Mouse (Mus musculus): ENCODE data around the gene Mis12.

The Mis12 gene

GRCm38 (mm10) chr11:71019201-71020068 is at the start of gene Mis12, which contains the start of gene Derl2:
TSS of gene Mis12 (plus strand) at chr11:71019611.
TSS of gene Derl2 (minus strand) at chr11:71019841.
- DNase-seq (ENCODE audit: low read depth, low spot score): peak; percentile 99

- peak; percentile 97 for DNase-seq (ENCODE audit: low read depth, low spot score)
Observed at GRCm38 (mm10) chr11:70969821-70970559, 49.4 kb upstream of the Mis12 start, which contains the start of the genes Nup88 and Rpain. TSS of gene Nup88 (minus strand) at chr11:70969973. TSS of gene Rpain (plus strand) at chr11:70970213.

- peak; percentile 71 for DNase-seq (ENCODE audit: low read depth, low spot score)
Observed at GRCm38 (mm10) chr11:70970560-70971540, 48.6 kb upstream of the Mis12 start.

GRCm38 (mm10) chr11:70972586-70972985 is 46.8 kb upstream of the Mis12 start:
- no peak for DNase-seq (ENCODE audit: low read depth, low spot score)

- peak; percentile 32 for DNase-seq (ENCODE audit: low read depth, low spot score)
Observed at GRCm38 (mm10) chr11:70973947-70974346, 45.5 kb upstream of the Mis12 start.

GRCm38 (mm10) chr11:70975193-70975592 is 44.2 kb upstream of the Mis12 start:
- DNase-seq (ENCODE audit: low read depth, low spot score): no peak

GRCm38 (mm10) chr11:70977293-70977692 is 42.1 kb upstream of the Mis12 start:
- DNase-seq (ENCODE audit: low read depth, low spot score): no peak

- no peak for DNase-seq (ENCODE audit: low read depth, low spot score)
Observed at GRCm38 (mm10) chr11:70980232-70980631, 39.2 kb upstream of the Mis12 start.

- no peak for DNase-seq (ENCODE audit: low read depth, low spot score)
Observed at GRCm38 (mm10) chr11:70980751-70981510, 38.5 kb upstream of the Mis12 start.

- no peak for DNase-seq (ENCODE audit: low read depth, low spot score)
Observed at GRCm38 (mm10) chr11:70982030-70982429, 37.4 kb upstream of the Mis12 start.

GRCm38 (mm10) chr11:70982557-70983228 is 36.7 kb upstream of the Mis12 start, which contains the start of gene C1qbp:
TSS of gene C1qbp (minus strand) at chr11:70983026.
- DNase-seq (ENCODE audit: low read depth, low spot score): peak; percentile 95

- DNase-seq (ENCODE audit: low read depth, low spot score): no peak
Observed at GRCm38 (mm10) chr11:71001167-71001566, 18.2 kb upstream of the Mis12 start.

GRCm38 (mm10) chr11:71003611-71004315 is 15.6 kb upstream of the Mis12 start:
- peak; percentile 27 for DNase-seq (ENCODE audit: low read depth, low spot score)

GRCm38 (mm10) chr11:71004316-71004773 is 15.1 kb upstream of the Mis12 start, which contains the start of gene Dhx33:
TSS of gene Dhx33 (minus strand) at chr11:71004437.
- DNase-seq (ENCODE audit: low read depth, low spot score): peak; percentile 98

- DNase-seq (ENCODE audit: low read depth, low spot score): peak; percentile 21
Observed at GRCm38 (mm10) chr11:71005046-71005445, 14.4 kb upstream of the Mis12 start.

GRCm38 (mm10) chr11:71007026-71007425 is 12.4 kb upstream of the Mis12 start:
- DNase-seq (ENCODE audit: low read depth, low spot score): no peak

- DNase-seq (ENCODE audit: low read depth, low spot score): no peak
Observed at GRCm38 (mm10) chr11:71007831-71008230, 11.6 kb upstream of the Mis12 start.

GRCm38 (mm10) chr11:71008321-71008720 is 11.1 kb upstream of the Mis12 start:
- DNase-seq (ENCODE audit: low read depth, low spot score): no peak

GRCm38 (mm10) chr11:71012743-71013142 is 6.7 kb upstream of the Mis12 start:
- DNase-seq (ENCODE audit: low read depth, low spot score): no peak

All from CD4-positive, CD25-positive, alpha-beta regulatory T cell, adult 2 months (primary cell).